Mouse (Mus musculus) common myeloid progenitor, adult 5-6 weeks (primary cell): ENCODE results near the gene Ipcef1. TPM values are rescaled to one million over a fixed set of nuclear protein-coding genes. Genes with fewer than 3 reads are reported as not detected.
A peak's percentile ranks its signal among the peaks of the same experiment; 100 is the strongest.

Experiments used
- ATAC-seq: replicated peaks from 2 replicates; pipeline ENCODE4 v1.8.0; 2016; ENCODE audit warnings: low read depth, mild to moderate bottlenecking, moderate TSS enrichment, inconsistent platforms; ENCODE audit not compliant: poor library complexity, severe bottlenecking
- total RNA-seq: library from RNA; stranded (forward); fragments of 200-1000, 187-1606 nt; gene quantifications from 2 replicates; pipeline ENCODE4 v1.2.3, GENCODE M21; 2017

Ipcef1 gene
- total RNA-seq: 8.4 and 10.6 TPM in 2 replicates

DNA sequence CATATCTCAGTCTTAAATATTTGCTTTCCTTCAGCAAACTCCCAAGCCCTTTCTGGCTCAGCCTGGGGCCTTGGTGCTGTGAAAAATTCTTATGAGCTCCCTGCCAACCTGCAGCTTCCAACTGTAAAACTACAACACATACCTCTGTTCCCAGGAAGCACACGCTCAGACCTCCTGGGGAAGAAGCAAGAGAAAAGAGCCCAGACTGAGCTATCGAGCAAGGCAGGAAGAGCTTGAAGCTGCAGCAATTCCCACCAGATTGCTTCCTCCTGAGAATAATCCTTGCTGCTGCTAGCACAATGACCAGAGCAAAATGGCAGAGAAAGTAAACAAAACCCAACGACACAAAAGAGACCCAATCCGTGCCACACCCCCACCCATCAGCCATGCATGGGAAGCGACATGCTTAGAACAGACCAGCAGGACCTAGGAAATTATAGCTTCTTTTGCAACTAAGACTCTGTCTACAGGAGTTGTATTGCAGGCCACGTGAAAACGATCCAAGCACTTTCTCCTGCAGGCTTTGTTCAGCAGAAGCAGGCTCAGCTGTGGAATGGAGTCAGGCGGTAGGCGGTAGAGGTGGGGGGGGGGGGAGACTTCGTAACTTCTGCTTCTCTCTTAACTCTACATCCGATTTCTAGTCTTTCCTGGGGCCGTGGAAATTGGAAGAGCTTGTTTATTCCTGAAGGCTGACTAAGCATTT is at the start of gene Ipcef1:
Ipcef1 (minus strand) TSS at position 164 of the 703 bp plus-strand sequence.
- peak; percentile 89 for ATAC-seq

DNA sequence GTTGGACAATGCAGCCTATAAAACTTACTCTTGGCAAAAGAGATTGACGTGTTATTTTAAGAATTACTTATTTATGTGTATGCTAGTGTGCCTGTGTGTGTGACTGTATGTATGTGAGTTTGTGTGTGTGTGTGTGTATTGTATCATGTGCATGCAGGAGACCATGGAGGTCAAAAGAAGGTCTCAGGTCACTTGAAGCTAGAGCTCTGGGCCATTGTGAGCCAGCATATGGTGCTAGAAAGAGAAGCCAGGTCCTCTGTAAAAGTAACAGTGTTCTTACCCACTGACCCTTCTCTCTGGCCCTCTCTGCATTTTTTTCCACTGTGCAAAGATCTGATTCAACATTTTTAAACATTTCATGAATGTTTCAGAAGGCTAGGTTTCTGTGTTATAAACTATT is 25.7 kb upstream of the Ipcef1 start:
- ATAC-seq: no peak

DNA sequence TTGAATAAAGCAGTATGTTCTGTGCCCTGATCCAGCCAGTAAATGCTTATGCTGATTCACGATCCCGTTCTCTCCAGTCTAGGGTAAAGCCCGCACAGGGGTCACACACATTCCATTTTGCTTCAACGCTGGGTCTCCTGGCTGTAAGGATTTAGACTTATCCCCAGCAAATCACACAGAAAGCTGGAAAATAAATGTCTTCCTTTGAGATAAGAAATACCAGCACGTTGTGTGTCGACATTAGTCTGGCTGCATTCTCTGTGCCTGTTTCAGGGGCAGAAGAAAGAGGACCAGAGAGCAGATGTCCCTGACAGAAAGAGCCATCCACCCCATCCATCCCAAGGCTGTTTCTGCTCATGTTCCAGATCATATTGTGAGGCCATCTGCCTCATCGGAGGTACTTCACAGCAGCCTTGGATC is 25.1 kb upstream of the Ipcef1 start:
- ATAC-seq: no peak

DNA sequence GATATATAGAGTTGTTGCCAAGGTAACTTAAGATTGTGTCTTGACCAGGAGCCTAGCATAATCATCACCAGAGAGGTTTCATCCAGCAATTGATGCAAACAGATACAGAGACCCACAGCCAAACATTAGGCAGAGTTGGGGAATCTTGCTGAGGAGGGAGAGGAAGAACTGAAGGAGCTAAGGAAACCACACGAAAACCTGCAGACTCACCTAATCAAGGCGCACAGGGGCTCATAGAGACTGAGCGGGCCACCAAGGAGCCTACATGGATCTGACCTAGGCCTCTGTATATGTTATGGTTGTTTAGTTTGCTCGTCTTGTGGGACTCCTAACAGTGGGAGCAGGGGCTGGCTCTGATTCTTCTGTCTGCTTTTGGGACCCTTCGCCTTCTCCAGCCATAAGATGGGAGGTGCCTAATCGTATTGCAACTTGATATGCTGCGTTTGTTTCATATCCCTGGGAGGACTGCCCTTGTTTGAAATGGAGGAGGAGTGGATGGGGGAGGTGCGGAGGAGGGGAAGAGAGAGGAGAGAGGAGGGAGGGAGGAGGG is 24.5 kb upstream of the Ipcef1 start:
- no peak for ATAC-seq

DNA sequence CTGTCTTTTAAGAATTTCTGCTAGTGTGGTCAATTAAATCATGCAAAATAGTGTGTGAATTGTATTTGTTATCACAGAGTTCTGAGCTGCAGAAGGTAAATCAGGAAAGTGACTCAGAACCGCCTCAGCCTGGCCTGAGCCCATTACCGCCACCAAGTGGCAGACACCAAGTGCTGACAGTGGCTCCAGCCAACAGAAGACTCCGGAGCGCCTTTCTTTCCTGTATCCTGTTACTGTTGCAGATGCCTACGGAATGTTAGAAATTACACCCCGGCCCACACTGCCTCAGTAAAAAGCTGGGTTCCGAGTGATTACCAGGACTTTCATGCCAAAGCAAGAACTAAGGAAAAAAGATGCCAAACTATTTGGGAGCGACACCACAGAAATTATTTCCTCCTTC is 23.9 kb upstream of the Ipcef1 start:
- ATAC-seq: peak; percentile 96

DNA sequence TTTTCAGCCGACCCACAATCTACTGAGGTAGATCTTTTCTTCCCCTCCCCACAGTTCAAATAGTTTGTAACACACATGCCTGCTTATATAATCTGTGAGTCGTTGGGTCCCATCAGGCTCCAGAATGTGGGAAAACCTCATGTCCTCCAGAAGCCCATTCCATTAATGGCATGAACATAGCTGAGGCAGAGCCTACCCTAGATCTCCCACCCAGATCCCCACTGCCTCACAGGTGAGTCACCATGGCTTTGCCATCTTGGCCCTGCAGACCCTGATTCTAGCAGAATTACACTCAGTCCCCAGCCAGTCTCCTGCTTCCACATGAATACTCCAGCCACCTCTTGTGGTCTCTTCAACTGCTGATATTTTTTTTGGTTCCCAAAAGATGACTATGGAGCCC is 23.4 kb upstream of the Ipcef1 start:
- ATAC-seq: no peak

DNA sequence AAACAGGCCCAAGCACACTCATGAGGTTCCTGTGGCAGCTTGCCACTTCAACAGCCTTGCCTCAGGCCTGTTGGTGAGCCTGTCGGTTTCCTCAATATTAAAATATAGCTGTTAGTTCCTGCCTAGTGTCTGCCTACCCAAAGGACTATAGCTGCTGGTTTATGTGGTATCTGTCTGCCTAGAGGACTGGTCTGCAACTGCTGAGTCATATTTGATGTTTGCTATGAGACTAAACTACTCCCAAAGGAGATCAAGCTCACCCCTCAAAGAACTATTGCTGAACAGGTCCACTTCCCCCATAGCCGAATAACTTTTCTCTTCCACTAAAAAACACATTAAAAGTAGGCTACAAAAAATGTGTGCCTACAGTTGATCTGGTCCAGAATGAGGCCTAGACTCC is 22.0 kb upstream of the Ipcef1 start:
- no peak for ATAC-seq

DNA sequence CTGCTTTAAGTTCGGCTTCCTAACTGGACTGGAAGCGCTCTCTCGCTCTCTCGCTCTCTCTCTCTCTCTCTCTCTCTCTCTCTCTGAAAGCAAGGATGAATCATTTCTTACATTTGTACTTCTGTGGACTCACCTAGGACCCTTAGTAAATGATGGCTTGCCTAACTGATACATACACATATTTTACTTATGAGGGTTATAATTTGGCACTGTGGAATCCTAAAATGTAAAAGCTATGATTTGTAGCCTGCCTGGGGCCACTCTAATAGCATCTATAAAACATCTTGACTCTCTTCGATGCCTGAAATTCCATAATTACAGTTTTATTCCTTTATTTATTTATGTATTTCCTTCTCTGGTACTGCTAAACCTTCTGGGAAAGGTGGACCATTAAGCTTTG is 18.6 kb upstream of the Ipcef1 start:
- no peak for ATAC-seq

DNA sequence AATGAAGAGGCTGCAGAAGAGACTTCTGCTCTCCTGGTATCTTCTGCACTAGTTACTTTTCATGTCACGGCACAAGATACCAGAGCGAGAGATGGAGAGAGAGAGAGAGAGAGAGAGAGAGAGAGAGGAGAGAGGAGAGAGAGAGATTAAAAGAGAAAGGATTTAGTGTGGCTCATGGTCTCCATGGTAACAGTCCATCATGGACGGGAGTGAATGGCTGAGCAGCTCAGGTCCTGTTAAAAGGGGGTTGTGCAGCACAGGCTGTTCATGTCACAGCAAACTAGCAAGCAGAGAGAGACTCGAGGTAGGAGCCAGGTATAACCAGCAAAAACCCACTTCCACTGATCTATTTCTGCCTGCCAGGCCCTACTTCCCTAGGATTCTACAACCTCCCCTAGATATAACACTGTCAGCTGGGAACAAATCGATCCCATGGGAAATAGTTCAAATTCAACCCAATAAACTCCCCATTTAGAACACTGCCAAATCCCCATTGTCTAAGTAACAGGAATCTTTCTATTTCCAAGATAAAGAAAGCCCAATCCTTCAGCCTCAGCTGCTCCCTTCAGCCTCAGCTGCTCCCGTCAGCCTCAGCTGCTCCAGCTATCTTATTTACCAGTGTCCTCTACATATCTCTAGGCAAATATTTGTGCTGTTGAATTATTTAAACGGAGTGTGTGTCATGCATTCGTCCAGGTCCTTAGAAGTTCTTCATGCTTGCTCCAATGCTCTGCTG is 18.0 kb upstream of the Ipcef1 start:
- no peak for ATAC-seq

DNA sequence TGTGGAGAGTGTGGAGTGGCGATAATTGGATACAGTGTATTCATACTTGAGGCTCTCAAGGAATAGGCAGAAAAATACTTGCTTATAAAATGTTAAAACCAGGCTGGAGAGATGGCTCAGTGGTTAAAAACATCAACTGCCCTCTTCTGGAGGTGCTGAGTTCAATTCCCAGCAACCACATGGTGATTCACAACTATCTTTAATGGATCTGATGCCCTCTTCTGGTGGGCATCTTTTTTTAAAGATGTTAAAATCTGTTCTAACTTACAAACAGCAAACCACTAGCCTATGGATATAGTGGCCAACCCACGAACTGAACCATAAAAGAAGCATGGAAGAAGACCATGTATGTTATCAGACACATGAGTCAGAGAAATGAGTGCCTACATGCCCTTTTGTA is 16.8 kb upstream of the Ipcef1 start:
- no peak for ATAC-seq

DNA sequence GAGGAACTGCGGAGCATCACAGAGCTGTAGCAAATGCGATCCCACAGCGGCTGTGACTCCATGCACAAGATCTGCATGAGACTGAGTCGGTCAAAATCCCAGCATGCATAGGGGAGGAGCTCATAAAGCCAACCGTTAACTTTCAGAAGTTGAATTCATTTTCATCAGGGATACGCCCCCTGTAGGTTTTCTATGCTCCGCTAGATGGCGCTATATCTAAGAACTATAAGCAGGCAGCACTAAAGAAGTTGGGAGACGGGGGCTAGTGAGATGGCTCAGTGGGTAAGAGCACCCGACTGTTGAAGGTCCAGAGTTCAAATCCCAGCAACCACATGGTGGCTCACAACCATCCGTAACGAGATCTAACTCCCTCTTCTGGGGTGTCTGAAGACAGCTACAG is 16.3 kb upstream of the Ipcef1 start:
- ATAC-seq: no peak; the same call in 1 of the 2 replicates

DNA sequence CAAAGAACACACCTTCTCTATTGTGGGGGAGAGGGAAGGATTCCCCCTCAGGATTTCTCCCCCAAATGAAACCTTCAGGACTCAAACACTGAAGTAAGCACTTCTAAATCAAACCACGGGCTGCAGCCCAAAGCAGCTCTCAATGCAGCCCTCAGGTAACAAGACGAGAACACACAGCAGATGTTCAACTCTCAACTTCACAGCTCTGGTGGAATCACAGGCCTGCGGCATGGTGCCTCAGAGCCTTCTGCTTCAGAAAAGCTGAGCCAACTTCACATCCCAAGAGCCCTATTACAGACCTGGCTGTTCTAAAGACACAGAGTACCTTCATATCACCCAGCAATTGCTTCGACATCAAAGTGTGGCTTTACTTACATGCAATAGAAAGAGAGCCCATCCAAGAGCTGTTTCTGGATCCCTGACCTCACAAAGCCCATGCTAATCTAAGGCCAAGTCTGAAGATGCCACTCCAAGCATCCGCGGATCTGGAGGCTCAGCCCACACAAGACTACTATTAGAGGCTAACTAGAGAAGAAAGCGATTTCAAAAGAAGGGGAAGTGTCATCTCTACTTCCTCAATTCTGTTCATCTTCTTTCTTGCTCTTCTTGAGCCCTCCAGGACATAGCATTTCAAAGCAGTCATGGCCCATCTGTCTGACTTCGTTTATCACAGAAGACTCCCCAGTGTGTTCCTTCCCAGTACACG is 11.6 kb upstream of the Ipcef1 start:
- ATAC-seq: peak; percentile 64

DNA sequence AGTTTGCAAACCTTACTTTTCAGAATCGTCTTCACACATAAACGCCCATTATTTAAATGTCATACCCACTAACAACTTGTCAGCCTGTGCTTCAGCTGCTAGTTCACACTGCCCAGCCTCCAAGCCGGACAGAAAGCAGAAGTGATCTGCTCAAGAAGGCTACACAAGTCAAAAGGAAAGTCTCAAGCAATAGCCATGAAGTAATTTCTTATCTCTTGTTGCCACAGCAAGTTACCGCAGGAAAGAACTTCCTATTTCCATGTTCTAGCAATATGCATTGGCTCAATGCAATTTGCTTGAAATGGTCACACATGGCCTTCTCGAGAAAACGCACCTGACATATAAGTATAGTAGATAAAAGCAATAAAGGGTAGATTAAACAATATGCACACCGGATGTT is 10.7 kb upstream of the Ipcef1 start:
- peak; percentile 91 for ATAC-seq

DNA sequence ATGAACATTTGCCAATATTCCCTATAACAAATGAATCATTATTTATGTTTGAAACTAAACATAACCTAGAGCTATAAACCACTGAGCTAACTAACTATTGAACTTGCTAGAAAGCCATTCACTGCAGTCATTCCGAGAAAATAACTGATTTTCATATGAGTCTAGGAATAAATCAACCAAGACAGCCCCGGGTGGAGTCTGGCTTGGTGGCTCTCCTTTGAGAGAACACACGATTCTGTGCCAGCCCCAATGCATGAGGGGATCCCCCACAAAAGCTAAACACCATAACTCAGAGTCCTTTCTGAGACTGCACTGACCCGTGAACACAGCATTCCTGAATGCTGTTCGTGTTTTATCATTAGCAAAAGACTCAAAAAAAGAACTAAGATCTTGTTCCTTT is 8.0 kb upstream of the Ipcef1 start:
- no peak for ATAC-seq

DNA sequence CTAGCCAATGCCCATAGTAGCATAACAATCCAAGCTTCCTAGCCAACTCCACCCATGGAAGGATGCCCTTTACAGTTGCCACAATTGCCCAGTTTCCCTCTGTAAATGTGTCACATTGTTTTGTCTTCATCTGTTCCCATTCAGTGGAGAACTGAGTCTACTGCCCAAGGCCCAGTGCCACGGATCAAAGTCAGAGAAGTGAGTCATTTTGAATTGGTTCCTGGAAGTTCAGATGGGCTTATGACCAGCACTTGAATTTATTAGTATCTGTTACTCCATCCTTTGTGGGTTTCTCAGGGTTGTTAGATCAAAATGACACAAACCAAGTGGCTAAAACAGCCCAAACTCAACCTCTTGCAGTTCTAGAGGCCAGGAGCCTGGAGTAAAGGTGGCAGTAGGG is 5.3 kb upstream of the Ipcef1 start:
- no peak for ATAC-seq

DNA sequence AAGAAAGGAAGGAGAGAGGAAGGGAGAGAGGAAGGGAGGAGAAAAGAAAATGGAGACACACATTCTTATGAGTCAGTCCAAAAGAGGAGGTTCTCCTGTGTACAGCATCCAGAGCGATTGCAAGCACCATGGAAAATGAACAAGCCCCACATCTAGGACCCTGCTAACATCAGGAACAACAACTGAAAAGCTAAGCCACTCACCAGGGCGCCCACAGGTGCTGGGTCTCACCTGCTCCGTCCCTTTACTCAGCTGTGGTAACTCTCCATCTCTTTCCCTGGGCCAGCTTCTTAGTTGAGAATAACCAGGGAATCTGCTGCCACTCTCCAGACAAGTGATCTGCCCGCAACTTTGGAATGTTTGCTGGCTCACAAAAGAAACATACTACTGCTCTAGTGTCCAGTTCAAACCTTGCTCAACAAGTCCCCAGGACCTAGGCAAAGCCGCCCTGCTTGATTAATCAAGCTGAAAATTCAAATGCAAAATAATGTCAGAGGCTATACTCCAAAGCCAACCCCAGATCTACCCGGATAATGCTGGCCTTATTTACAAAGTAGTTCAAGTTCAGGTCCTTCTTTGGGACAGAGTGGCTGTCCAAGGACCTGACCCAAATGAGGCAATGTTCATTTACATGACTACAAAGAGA is 2.4 kb upstream of the Ipcef1 start:
- no peak for ATAC-seq

DNA sequence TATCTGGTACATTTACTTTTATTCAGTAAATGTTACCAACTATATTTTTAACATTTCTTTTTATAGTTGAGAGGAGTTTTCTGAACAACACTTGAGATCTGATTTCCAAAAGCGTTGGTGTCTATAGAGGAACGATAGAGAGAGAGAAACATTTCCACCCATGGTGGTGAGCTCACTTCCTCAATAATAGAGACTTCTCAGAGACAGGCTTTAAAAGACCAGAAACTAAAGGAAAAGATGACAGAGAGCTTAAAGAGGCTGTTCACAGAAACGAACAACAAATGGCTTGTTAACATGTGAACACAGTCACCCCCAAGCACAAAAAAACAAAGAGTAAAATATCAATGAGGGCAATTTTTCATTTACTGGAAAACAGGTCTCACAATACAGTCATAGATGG is 2.4 kb downstream of the Ipcef1 start:
- ATAC-seq: peak; percentile 51; the same call in 1 of the 2 replicates

DNA sequence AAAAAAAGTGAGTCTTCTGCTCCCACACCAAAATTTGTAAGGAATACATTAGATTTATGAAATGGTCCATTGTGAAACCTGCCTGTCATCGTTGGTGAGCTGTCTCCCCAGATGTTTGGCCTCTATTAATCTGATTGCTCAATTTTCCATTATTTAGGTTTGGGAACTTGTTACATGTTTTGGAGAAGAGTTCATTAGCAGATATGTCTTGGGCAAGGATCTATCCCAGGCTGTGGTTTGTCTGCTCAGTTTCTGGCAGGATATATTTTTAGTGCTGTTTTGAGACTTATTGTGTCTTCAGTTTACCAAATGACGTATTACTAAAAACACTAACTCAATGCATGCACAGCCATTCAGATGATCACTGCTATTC is 4.4 kb downstream of the Ipcef1 start:
- no peak for ATAC-seq

DNA sequence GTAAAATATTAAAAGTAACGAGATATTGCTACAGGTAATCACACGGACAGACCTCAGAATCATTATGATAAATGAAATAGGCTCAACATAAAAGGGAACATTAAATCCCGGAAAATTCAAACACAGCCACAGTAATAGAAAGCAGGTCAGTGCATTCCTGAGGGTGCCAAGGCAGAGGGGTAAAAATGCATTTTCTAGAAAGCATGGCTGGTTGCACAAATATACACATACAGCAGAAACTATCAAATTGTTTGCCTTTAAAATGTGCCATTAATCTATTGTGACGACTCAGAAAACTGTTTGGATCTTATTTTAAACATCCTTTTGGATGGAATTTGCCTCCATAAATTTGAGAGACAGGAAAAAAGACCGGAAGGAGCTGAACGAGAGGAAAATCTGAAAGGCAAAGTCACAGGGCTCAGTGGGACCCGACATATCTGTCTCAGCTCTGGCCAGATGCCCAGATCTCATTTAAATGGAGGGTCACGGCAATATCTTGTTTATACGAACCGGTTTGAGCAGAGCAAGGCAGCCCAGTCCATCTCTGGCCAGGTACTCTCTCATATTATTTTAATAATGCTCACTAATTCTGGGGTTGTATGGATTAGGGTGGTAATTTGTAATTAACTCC is 4.9 kb downstream of the Ipcef1 start:
- ATAC-seq: no peak

DNA sequence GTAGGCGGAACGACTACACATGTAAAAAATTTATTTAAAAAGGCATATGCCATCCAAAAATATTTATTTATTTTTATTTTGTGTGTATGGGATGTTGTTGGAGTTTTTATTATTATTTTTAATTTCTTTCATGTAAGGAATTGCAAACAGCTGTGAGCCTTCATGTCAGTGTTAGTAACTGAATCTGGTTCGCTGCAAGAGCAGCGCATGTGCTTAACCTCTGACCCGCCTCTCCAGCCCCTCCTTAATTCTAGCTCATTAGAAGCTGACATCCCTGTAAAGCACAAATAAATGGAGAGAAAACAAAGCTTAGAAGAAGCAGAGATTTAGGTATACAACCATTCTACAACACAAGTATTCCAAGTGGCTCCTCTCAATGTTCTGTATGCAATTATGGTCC is 8.4 kb downstream of the Ipcef1 start:
- ATAC-seq: no peak
